ENCODE assay signal across 13 mouse cellular contexts in genomic region chr3:96226695-96227648, GRCm38 (mm10). TPM values are rescaled to one million over a fixed set of nuclear protein-coding genes. Genes with fewer than 3 reads are reported as not detected.
A peak's percentile ranks its signal among the peaks of the same experiment; 100 is the strongest.
DNase-seq lines count a peak whose midpoint lies in the region; ATAC-seq and TF ChIP-seq lines count a peak whose summit lies in the region.
"Had no signal": no experiment of that assay in that cellular context is flagged by ENCODE, and none has a peak within 500 bp of the region (broad histone marks: within the 10 kb centered on the region; RNA-seq: fewer than 3 reads in every experiment).

No protein-coding gene starts in this region.

- no peak overlapping the region for H3K9ac ChIP-seq in lung, embryonic 15.5 days
- no peak overlapping the region for H3K9ac ChIP-seq in embryonic facial prominence, embryonic 14.5 days (ENCODE audit: low read depth, low read length)
- H3K9ac ChIP-seq: embryonic facial prominence, embryonic 15.5 days; limb, embryonic 15.5 days; neural tube, embryonic 12.5 days had no signal

- no peaks in the 10 kb centered on the region for H3K79me2 ChIP-seq in myocyte (ENCODE audit: control insufficient read depth, insufficient read depth)

- WGBS in lung, embryonic 15.5 days: 46% methylated on average over 8 of the region's 8 CpGs
- 53% methylated on average over 8 of the region's 8 CpGs for WGBS in embryonic facial prominence, embryonic 14.5 days
- WGBS in cerebellum, adult 2 months: 71% methylated on average over 8 of the region's 8 CpGs

- DNase-seq in adrenal gland, postnatal 36 days: peak; percentile 44 to 56
- DNase-seq in adrenal gland, adult 8-10 months: no peak
- no peak for DNase-seq in lung, postnatal 25 days (ENCODE audit: low spot score)
- no peak for DNase-seq in embryonic facial prominence, embryonic 14.5 days (ENCODE audit: low spot score)
- DNase-seq in thymus, adult 18-20 months: no peak
- no peak for DNase-seq in cerebellum, adult 2 months

- H3K4me2 ChIP-seq in lung, embryonic 15.5 days: no peak overlapping the region
- no peak overlapping the region for H3K4me2 ChIP-seq in embryonic facial prominence, embryonic 14.5 days (ENCODE audit: low read depth, low read length)
- H3K4me2 ChIP-seq in myocyte (ENCODE audit: low read depth): peak overlapping the region; percentile 58
- H3K4me2 ChIP-seq: embryonic facial prominence, embryonic 15.5 days; kidney, embryonic 15.5 days; limb, embryonic 15.5 days; neural tube, embryonic 12.5 days had no signal

- no peak for TF ChIP-seq CTCF in cerebellum, adult 2 months (IDR thresholded peaks at IDR 0.05; ENCODE audit: borderline replicate concordance, insufficient read depth, low read depth, low read length)

- no peaks in the 10 kb centered on the region for H3K36me3 ChIP-seq in lung, embryonic 15.5 days
- no peaks in the 10 kb centered on the region for H3K36me3 ChIP-seq in embryonic facial prominence, embryonic 14.5 days (ENCODE audit: control insufficient read depth, insufficient read depth, low read length)
- no peaks in the 10 kb centered on the region for H3K36me3 ChIP-seq in myocyte (ENCODE audit: control insufficient read depth, insufficient read depth)
- H3K36me3 ChIP-seq: embryonic facial prominence, embryonic 15.5 days; kidney, embryonic 15.5 days; limb, embryonic 15.5 days; neural tube, embryonic 12.5 days had no signal

- H3K27ac ChIP-seq in lung, embryonic 15.5 days: no peak overlapping the region
- no peak overlapping the region for H3K27ac ChIP-seq in embryonic facial prominence, embryonic 14.5 days (replicated peaks; ENCODE audit: low read depth, low read length)
- no peak overlapping the region for H3K27ac ChIP-seq in cerebellum, adult 2 months (ENCODE audit: insufficient read depth, low read length)
- H3K27ac ChIP-seq: embryonic facial prominence, embryonic 15.5 days; limb, embryonic 15.5 days; neural tube, embryonic 12.5 days had no signal

- no peaks in the 10 kb centered on the region for H3K27me3 ChIP-seq in lung, embryonic 15.5 days
- H3K27me3 ChIP-seq in embryonic facial prominence, embryonic 14.5 days (replicated peaks; ENCODE audit: control insufficient read depth, insufficient read depth, low read length): no peaks in the 10 kb centered on the region
- H3K27me3 ChIP-seq in myocyte (ENCODE audit: control insufficient read depth, insufficient read depth, insufficient read length): no peaks in the 10 kb centered on the region
- no peaks in the 10 kb centered on the region for H3K27me3 ChIP-seq in cerebellum, adult 2 months (ENCODE audit: control insufficient read depth, insufficient read depth, low read length)
- H3K27me3 ChIP-seq: embryonic facial prominence, embryonic 15.5 days; kidney, embryonic 15.5 days; limb, embryonic 15.5 days; neural tube, embryonic 12.5 days had no signal

- no peak overlapping the region for H3K4me3 ChIP-seq in lung, embryonic 15.5 days
- no peak overlapping the region for H3K4me3 ChIP-seq in embryonic facial prominence, embryonic 14.5 days (ENCODE audit: low read depth, low read length)
- H3K4me3 ChIP-seq in myocyte: no peak overlapping the region
- H3K4me3 ChIP-seq in cerebellum, adult 2 months (replicated peaks; ENCODE audit: insufficient read depth, low read depth, low read length): no peak overlapping the region
- H3K4me3 ChIP-seq: embryonic facial prominence, embryonic 15.5 days; kidney, embryonic 15.5 days; limb, embryonic 15.5 days; neural tube, embryonic 12.5 days had no signal

- 0 out of 2 replicates have a peak, but pooled peaks have one; percentile 21 for ATAC-seq in lung, embryonic 15.5 days (ENCODE audit: borderline replicate concordance, extremely low read depth, low FRiP score, low TSS enrichment)
- ATAC-seq in embryonic facial prominence, embryonic 14.5 days (ENCODE audit: low read depth): peak; percentile 34; the same call in 1 of the 2 replicates
- ATAC-seq: CD4-positive, CD25-positive, alpha-beta regulatory T cell, adult 4 months had no signal

- peak; percentile 44 for TF ChIP-seq POLR2A in myocyte (IDR thresholded peaks at IDR 0.05; ENCODE audit: insufficient read length, low read depth)
- TF ChIP-seq POLR2A in cerebellum, adult 2 months (IDR thresholded peaks at IDR 0.05; ENCODE audit: borderline replicate concordance, insufficient read depth, low read length): no peak

- H3K4me1 ChIP-seq in lung, embryonic 15.5 days: peaks cover 26% of the 10 kb centered on the region
- H3K4me1 ChIP-seq in embryonic facial prominence, embryonic 14.5 days (ENCODE audit: control insufficient read depth, insufficient read depth, low read length): peaks cover 14% of the 10 kb centered on the region
- peaks cover 12% of the 10 kb centered on the region; the same call in 1 of the 2 replicates for H3K4me1 ChIP-seq in cerebellum, adult 2 months (ENCODE audit: control insufficient read depth, insufficient read depth, low read length)
- H3K4me1 ChIP-seq: neural tube, embryonic 12.5 days had no signal

- no peak overlapping the region for H3ac ChIP-seq in myocyte (ENCODE audit: control insufficient read depth, insufficient read length)

- H3K9me3 ChIP-seq in lung, embryonic 15.5 days: no peaks in the 10 kb centered on the region
- no peaks in the 10 kb centered on the region for H3K9me3 ChIP-seq in embryonic facial prominence, embryonic 14.5 days (ENCODE audit: control insufficient read depth, low read length)
- H3K9me3 ChIP-seq: embryonic facial prominence, embryonic 15.5 days; kidney, embryonic 15.5 days; limb, embryonic 15.5 days; neural tube, embryonic 12.5 days had no signal

TF ChIP-seq in myocyte, 11 proteins besides CTCF, POLR2A, EP300 and RAD21:
- TF ChIP-seq REST (IDR thresholded peaks at IDR 0.05; ENCODE audit: insufficient read depth, insufficient read length) (no peak), USF1 (IDR thresholded peaks at IDR 0.05; ENCODE audit: low read depth) (peak; percentile 99)

RNA-seq across cellular contexts. Expression of gene Hist2h2be, which starts 6.1 kb away (rescaled TPM):
- 10 to 100 TPM; 16.3 to 17.9 TPM for total RNA-seq in adrenal gland, postnatal 36 days (2021)
- total RNA-seq in adrenal gland, adult 8-10 months (2022): 10 to 100 TPM; 13.8 to 27.3 (median 25.2) TPM
- polyA plus RNA-seq in lung, embryonic 15.5 days (2015; fragmentation: Nextera tagmentation; extraction: Ambion mirVana): 7.2 and 7.4 TPM in 2 replicates
- polyA plus RNA-seq in embryonic facial prominence, embryonic 14.5 days (2014; fragmentation: Nextera tagmentation; extraction: Ambion mirVana): 7.8 and 8.8 TPM in 2 replicates
- 2.2 TPM for polyA plus RNA-seq in myocyte (2012; fragmentation: generic; extraction: Trizol)
- 8.0 and 9.3 TPM in 2 replicates for polyA plus RNA-seq in cerebellum, adult 2 months (2012; rRNA removed)

RNA-seq across cellular contexts. Expression of gene Hist2h2ac, which starts 6.3 kb away (rescaled TPM):
- total RNA-seq in adrenal gland, postnatal 36 days (2021): 10 to 100 TPM; 60.6 to 68.7 TPM
- total RNA-seq in adrenal gland, adult 8-10 months (2022): 10 to 100 TPM; 53.1 to 90.6 (median 58.9) TPM
- polyA plus RNA-seq in lung, embryonic 15.5 days (2015; fragmentation: Nextera tagmentation; extraction: Ambion mirVana): 13.7 and 17.4 TPM in 2 replicates
- 8.4 and 10.0 TPM in 2 replicates for polyA plus RNA-seq in embryonic facial prominence, embryonic 14.5 days (2014; fragmentation: Nextera tagmentation; extraction: Ambion mirVana)
- polyA plus RNA-seq in myocyte (2012; fragmentation: generic; extraction: Trizol): 1.3 TPM
- 2.2 and 4.8 TPM in 2 replicates for polyA plus RNA-seq in cerebellum, adult 2 months (2012; rRNA removed)

RNA-seq across cellular contexts. Expression of gene Hist2h2ab, which starts 7.3 kb away (rescaled TPM):
- total RNA-seq in adrenal gland, postnatal 36 days (2021): 1 to 10 TPM; 7.1 to 8.0 TPM
- 1 to 10 TPM; 4.8 to 9.2 (median 9.0) TPM for total RNA-seq in adrenal gland, adult 8-10 months (2022)
- polyA plus RNA-seq in lung, embryonic 15.5 days (2015; fragmentation: Nextera tagmentation; extraction: Ambion mirVana): 1.1 and 1.4 TPM in 2 replicates
- 0.72 and 0.78 TPM in 2 replicates for polyA plus RNA-seq in embryonic facial prominence, embryonic 14.5 days (2014; fragmentation: Nextera tagmentation; extraction: Ambion mirVana)
- not detected for polyA plus RNA-seq in myocyte (2012; fragmentation: generic; extraction: Trizol)
- 2.0 and 3.5 TPM in 2 replicates for polyA plus RNA-seq in cerebellum, adult 2 months (2012; rRNA removed)
- polyA plus RNA-seq: CD4-positive, CD25-positive, alpha-beta regulatory T cell, adult 4 months; embryonic facial prominence, embryonic 15.5 days; limb, embryonic 15.5 days had no signal

RNA-seq across cellular contexts. Expression of gene Bola1, which starts 7.5 kb away (rescaled TPM):
- 10 to 100 TPM; 26.8 to 41.2 TPM for total RNA-seq in adrenal gland, postnatal 36 days (2021)
- total RNA-seq in adrenal gland, adult 8-10 months (2022): 10 to 100 TPM; 24.2 to 48.0 (median 33.0) TPM
- 56.8 and 64.4 TPM in 2 replicates for polyA plus RNA-seq in lung, embryonic 15.5 days (2015; fragmentation: Nextera tagmentation; extraction: Ambion mirVana)
- polyA plus RNA-seq in embryonic facial prominence, embryonic 14.5 days (2014; fragmentation: Nextera tagmentation; extraction: Ambion mirVana): 47.5 and 55.7 TPM in 2 replicates
- 88.0 TPM for polyA plus RNA-seq in myocyte (2012; fragmentation: generic; extraction: Trizol)
- 47.0 and 47.8 TPM in 2 replicates for polyA plus RNA-seq in cerebellum, adult 2 months (2012; rRNA removed)

RNA-seq across cellular contexts. Expression of gene Hist2h3c2, which starts 12.0 kb away (rescaled TPM):
- 10 to 100 TPM; 23.8 to 30.2 TPM for total RNA-seq in adrenal gland, postnatal 36 days (2021)
- 10 to 100 TPM; 13.0 to 27.9 (median 18.2) TPM for total RNA-seq in adrenal gland, adult 8-10 months (2022)
- polyA plus RNA-seq in lung, embryonic 15.5 days (2015; fragmentation: Nextera tagmentation; extraction: Ambion mirVana): 9.8 and 13.7 TPM in 2 replicates
- 5.2 and 5.3 TPM in 2 replicates for polyA plus RNA-seq in embryonic facial prominence, embryonic 14.5 days (2014; fragmentation: Nextera tagmentation; extraction: Ambion mirVana)
- 22.7 TPM for polyA plus RNA-seq in myocyte (2012; fragmentation: generic; extraction: Trizol)
- polyA plus RNA-seq in cerebellum, adult 2 months (2012; rRNA removed): 4.5 and 6.3 TPM in 2 replicates
- polyA plus RNA-seq: CD4-positive, CD25-positive, alpha-beta regulatory T cell, adult 4 months had no signal

Comparison
In these comparisons a context has a peak if more than half of its experiments do, and no peak if none do; other contexts are left out.
1. DNase-seq: peak in adrenal gland, postnatal 36 days (2 of 2); none in adrenal gland, adult 8-10 months (single experiment), lung, postnatal 25 days (single experiment), embryonic facial prominence, embryonic 14.5 days (single experiment), thymus, adult 18-20 months (0 of 2) and cerebellum, adult 2 months (0 of 2).